Mouse (Mus musculus) liver, embryonic 14.5 days (tissue): ENCODE results near the gene Zfp386.

Experiments
- CTCF ChIP-seq: IDR thresholded peaks from 2 replicates; pipeline ENCODE4 v1.5.1; 2016; ENCODE audit warnings: antibody characterized with exemption, low read depth, control low read depth
- EP300 ChIP-seq: IDR thresholded peaks from 2 replicates; pipeline ENCODE4 v1.6.1; 2016; ENCODE audit warnings: antibody characterized with exemption, low read depth

GRCm38 (mm10) chr12:116111007-116111694 is 63.6 kb downstream of the Zfp386 start:
- TF ChIP-seq CTCF (no peak), EP300 (no peak)
